Mouse (Mus musculus) neural tube, embryonic 14.5 days (tissue): Measurements from ENCODE around the gene Gnat1. TPM values are rescaled to one million over a fixed set of nuclear protein-coding genes. Genes with fewer than 3 reads are reported as not detected.
A peak's percentile ranks its signal among the peaks of the same experiment; 100 is the strongest.

Source experiments
- ATAC-seq: fragments of 200-750 bp; cut with Nextera tagmentation; 2 replicates; pipeline ENCODE4 v1.8.0; 2017; ENCODE audit warnings: low read depth, mild to moderate bottlenecking, moderate TSS enrichment, moderate library complexity
- H3K27ac ChIP-seq: fragments of 300-500 bp; sonication (generic); 2 replicates; pipeline ENCODE4 v1.5.1; 2014; ENCODE audit warnings: low read depth, mild to moderate bottlenecking, control low read depth, low read length, moderate library complexity, mixed read lengths
- H3K27me3 ChIP-seq: fragments of 300-500 bp; sonication (generic); 2 replicates; pipeline ENCODE4 v1.6.1; 2014; ENCODE audit warnings: low read length; ENCODE audit not compliant: control insufficient read depth, insufficient read depth
- H3K36me3 ChIP-seq: fragments of 300-500 bp; sonication (generic); 2 replicates; pipeline ENCODE4 v1.6.1; 2014; ENCODE audit warnings: low read length, mixed read lengths; ENCODE audit not compliant: control insufficient read depth, insufficient read depth
- H3K4me1 ChIP-seq: fragments of 300-500 bp; sonication (generic); 2 replicates; pipeline ENCODE4 v1.6.1; 2014; ENCODE audit warnings: low read length; ENCODE audit not compliant: control insufficient read depth, insufficient read depth
- H3K4me2 ChIP-seq: fragments of 300-500 bp; sonication (generic); 2 replicates; pipeline ENCODE4 v1.6.1; 2014; ENCODE audit warnings: mild to moderate bottlenecking, low read depth, low read length, control low read depth
- H3K4me3 ChIP-seq: fragments of 300-500 bp; sonication (generic); 2 replicates; pipeline ENCODE4 v1.5.1; 2014; ENCODE audit warnings: low read depth, low read length, control low read depth, mixed read lengths
- H3K9ac ChIP-seq: fragments of 300-500 bp; sonication (generic); replicated peaks from 2 replicates; pipeline ENCODE4 v1.6.1; 2014; ENCODE audit warnings: low read depth, mild to moderate bottlenecking, control low read depth, low read length, mixed read lengths
- H3K9me3 ChIP-seq: fragments of 300-500 bp; sonication (generic); 2 replicates; pipeline ENCODE4 v1.6.1; 2016; ENCODE audit warnings: low read length; ENCODE audit not compliant: control insufficient read depth
- WGBS: fragments of 180-500 bp; shearing (Covaris S2); extraction: QIAGEN DNeasy Blood & Tissue Kit; methylation state at CpG from one replicate; pipeline ENCODE4 v1.1.7; 2014; 5-methylcytosine and 5-hydroxymethylcytosine counted together
- polyA plus RNA-seq: library from polyadenylated mRNA; unstranded; fragments of >200 nt; fragmentation: Nextera tagmentation; extraction: Ambion mirVana; gene quantifications from 2 replicates; pipeline ENCODE4 v1.2.1, GENCODE M21; 2014

The Gnat1 gene
- polyA plus RNA-seq, 1 experiment from 2014 or later, result 2.7 TPM

DNA sequence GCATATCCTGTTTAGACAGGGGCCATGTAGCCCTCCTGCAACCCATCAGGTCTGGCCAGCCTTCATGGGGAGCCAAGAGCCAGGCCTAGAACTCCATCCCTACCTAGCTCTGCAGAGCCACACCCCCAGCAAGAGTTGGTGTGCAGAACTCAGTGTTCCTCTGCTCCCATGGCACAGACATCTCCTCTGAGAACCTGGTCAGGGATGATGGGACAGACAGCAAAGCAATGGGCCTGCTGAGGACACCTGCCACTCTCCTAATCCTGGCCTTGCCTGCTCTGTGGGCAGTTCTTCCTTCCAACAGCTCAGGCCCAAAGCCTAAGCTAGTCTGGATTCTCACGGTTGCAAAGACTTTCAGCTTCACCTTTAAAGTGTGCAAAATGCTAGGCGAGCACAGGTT, 36.1 kb upstream of the Gnat1 start:
- no peak for ATAC-seq
- WGBS, result 87% methylated on average over 2 of the region's 2 CpGs
- Histone ChIP-seq H3K4me2 (no peak overlapping the region), H3K27me3 (no peaks in the 10 kb centered on the region), H3K27ac (no peak overlapping the region), H3K9me3 (no peaks in the 10 kb centered on the region), H3K9ac (no peak overlapping the region), H3K4me1 (peaks cover 5% of the 10 kb centered on the region; the same call in 1 of the 2 replicates), H3K36me3 (no peaks in the 10 kb centered on the region), H3K4me3 (no peak overlapping the region)

- ATAC-seq, result no peak
- Histone ChIP-seq H3K9me3 (no peaks in the 10 kb centered on the region), H3K4me3 (no peak overlapping the region), H3K4me2 (no peak overlapping the region), H3K27ac (no peak overlapping the region), H3K27me3 (no peaks in the 10 kb centered on the region; the same call in 1 of the 2 replicates), H3K36me3 (no peaks in the 10 kb centered on the region), H3K9ac (no peak overlapping the region), H3K4me1 (peaks cover 8% of the 10 kb centered on the region; the same call in 1 of the 2 replicates)
- 17% methylated on average over 12 of the region's 12 CpGs for WGBS
Measured at GRCm38 (mm10) chr9:107714221-107714952, 34.9 kb upstream of the Gnat1 start.

- Histone ChIP-seq H3K27me3 (peaks cover 3% of the 10 kb centered on the region; the same call in 1 of the 2 replicates), H3K4me1 (peaks cover 19% of the 10 kb centered on the region), H3K4me3 (peak within 1 kb of the TSS; percentile 79), H3K4me2 (peak within 1 kb of the TSS; percentile 88), H3K36me3 (no peaks in the 10 kb centered on the region), H3K9me3 (no peaks in the 10 kb centered on the region), H3K9ac (peak within 1 kb of the TSS; percentile 88), H3K27ac (peak within 1 kb of the TSS; percentile 77)
- 1% methylated on average over 39 of the region's 86 CpGs for WGBS
- ATAC-seq, result peak; percentile 72
Measured at GRCm38 (mm10) chr9:107709697-107710483, 30.4 kb upstream of the Gnat1 start, which contains the start of gene Sema3f. TSS of gene Sema3f (minus strand) at chr9:107710475.

- Histone ChIP-seq H3K4me3 (peak overlapping the region; percentile 79), H3K36me3 (no peaks in the 10 kb centered on the region), H3K27ac (peak overlapping the region; percentile 77), H3K9me3 (no peaks in the 10 kb centered on the region), H3K9ac (peak overlapping the region; percentile 88), H3K4me1 (peaks cover 16% of the 10 kb centered on the region), H3K27me3 (peaks cover 3% of the 10 kb centered on the region; the same call in 1 of the 2 replicates), H3K4me2 (peak overlapping the region; percentile 88)
- peak; percentile 18; the same call in 1 of the 2 replicates for ATAC-seq
- 0% methylated on average over 39 of the region's 55 CpGs for WGBS
Measured at GRCm38 (mm10) chr9:107709096-107709696, 29.7 kb upstream of the Gnat1 start.

DNA sequence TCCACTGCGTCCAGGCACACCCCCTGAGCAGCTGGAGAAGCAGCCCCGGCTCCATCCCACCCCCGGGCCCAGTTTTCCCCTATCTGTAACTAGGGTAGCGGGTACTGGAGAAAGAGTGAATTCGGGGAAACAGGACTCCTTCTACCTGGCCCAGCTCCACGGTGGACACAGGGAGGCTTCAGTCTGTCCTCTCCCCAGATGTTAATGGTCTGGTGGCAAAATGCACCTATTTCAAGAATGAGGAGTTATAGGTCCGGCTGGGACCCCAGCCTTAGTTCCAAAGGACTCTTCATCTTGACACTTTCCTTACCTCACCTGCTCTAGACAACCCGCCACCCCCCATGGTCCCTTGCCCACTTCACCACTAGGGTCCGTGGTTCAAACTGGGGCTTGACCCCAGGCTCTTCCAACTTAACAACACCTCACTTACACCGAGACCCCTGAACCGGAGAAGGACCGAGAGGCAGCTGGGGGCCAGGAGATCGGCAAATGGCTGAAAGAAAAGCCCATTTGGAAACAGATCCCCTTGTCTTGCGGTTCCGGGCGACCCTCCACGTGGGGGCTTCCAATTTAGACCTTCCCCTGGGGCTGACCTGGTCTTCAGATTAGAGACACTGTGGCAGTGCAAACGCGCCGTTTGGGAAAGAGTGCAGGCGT, 29.1 kb upstream of the Gnat1 start:
- Histone ChIP-seq H3K4me3 (peak overlapping the region; percentile 79), H3K9me3 (no peaks in the 10 kb centered on the region), H3K4me1 (peaks cover 17% of the 10 kb centered on the region), H3K9ac (peak overlapping the region; percentile 88), H3K36me3 (0 out of 2 replicates have a peak, but pooled peaks cover 3% of the 10 kb centered on the region), H3K27ac (peak overlapping the region; percentile 82), H3K27me3 (peaks cover 3% of the 10 kb centered on the region; the same call in 1 of the 2 replicates), H3K4me2 (peak overlapping the region; percentile 88)
- WGBS, result 3% methylated on average over 21 of the region's 21 CpGs
- ATAC-seq, result no peak

- Histone ChIP-seq H3K4me2 (peak overlapping the region; percentile 88), H3K4me1 (peaks cover 19% of the 10 kb centered on the region)
- 2% methylated on average over 17 of the region's 17 CpGs for WGBS
Measured at GRCm38 (mm10) chr9:107707701-107708438, 28.4 kb upstream of the Gnat1 start.

DNA sequence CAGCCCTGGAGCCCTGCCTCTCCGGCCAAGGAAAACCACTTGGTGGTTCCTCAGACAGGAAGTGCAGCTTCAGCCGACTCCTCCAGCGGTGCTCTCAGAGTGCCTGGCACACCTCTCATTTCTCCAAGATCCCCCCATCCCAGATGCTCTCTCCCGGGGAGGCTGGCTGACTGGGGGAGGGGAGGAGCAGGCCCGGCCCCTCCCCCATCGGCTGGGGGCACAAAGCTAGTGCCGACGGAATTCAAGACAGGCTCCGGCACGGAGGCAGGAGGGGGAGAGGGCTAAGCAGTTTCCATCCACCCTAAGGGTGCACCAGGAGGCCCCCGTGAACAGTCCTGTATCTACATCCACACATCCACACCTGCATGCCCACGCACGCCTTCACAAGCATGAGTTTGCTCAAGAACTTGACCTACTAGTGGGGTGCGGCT, 27.3 kb upstream of the Gnat1 start:
- Histone ChIP-seq H3K27me3 (peaks cover 3% of the 10 kb centered on the region; the same call in 1 of the 2 replicates), H3K9me3 (no peaks in the 10 kb centered on the region), H3K4me2 (peak overlapping the region; percentile 88), H3K36me3 (0 out of 2 replicates have a peak, but pooled peaks cover 3% of the 10 kb centered on the region), H3K4me1 (peaks cover 26% of the 10 kb centered on the region), H3K27ac (no peak overlapping the region; the same call in 1 of the 2 replicates), H3K9ac (peak overlapping the region; percentile 88), H3K4me3 (peak overlapping the region; percentile 79)
- ATAC-seq, result no peak
- WGBS, result 4% methylated on average over 14 of the region's 14 CpGs

More at GRCm38 (mm10) chr9:107707701-107708438, 28.4 kb upstream of the Gnat1 start:
- peak overlapping the region; percentile 82 for H3K27ac ChIP-seq
- H3K36me3 ChIP-seq, result 0 out of 2 replicates have a peak, but pooled peaks cover 3% of the 10 kb centered on the region
- H3K9me3 ChIP-seq, result no peaks in the 10 kb centered on the region
- peak; percentile 19 for ATAC-seq
- H3K4me3 ChIP-seq, result peak overlapping the region; percentile 79
- H3K27me3 ChIP-seq, result peaks cover 3% of the 10 kb centered on the region; the same call in 1 of the 2 replicates
- peak overlapping the region; percentile 88 for H3K9ac ChIP-seq
